Mouse (Mus musculus) testis, adult 2 months (tissue): ENCODE measurements around the gene Pik3c2g. TPM values are rescaled to one million over a fixed set of nuclear protein-coding genes. Genes with fewer than 3 reads are reported as not detected.
A peak's percentile ranks its signal among the peaks of the same experiment; 100 is the strongest.

ENCODE experiments used
- H3K27ac ChIP-seq: fragments of 200-500 bp; 2 replicates; pipeline ENCODE4 v1.5.1; 2012; ENCODE audit warnings: low read depth, low read length; ENCODE audit not compliant: control insufficient read depth, insufficient read depth
- H3K27me3 ChIP-seq: fragments of 200-500 bp; 2 replicates; pipeline ENCODE4 v1.6.1; 2012; ENCODE audit warnings: mild to moderate bottlenecking, low read length, moderate library complexity; ENCODE audit not compliant: control insufficient read depth, insufficient read depth
- H3K36me3 ChIP-seq: fragments of 200-500 bp; 2 replicates; pipeline ENCODE4 v1.6.1; 2012; ENCODE audit warnings: mild to moderate bottlenecking, low read length; ENCODE audit not compliant: control insufficient read depth, insufficient read depth
- H3K4me1 ChIP-seq: fragments of 200-500 bp; 2 replicates; pipeline ENCODE4 v1.6.1; 2012; ENCODE audit warnings: low read length; ENCODE audit not compliant: control insufficient read depth, insufficient read depth
- H3K4me3 ChIP-seq: fragments of 200-500 bp; 2 replicates; pipeline ENCODE4 v1.5.1; 2012; ENCODE audit warnings: low read depth, mild to moderate bottlenecking, low read length, moderate library complexity, mixed read lengths; ENCODE audit not compliant: control insufficient read depth
- CTCF ChIP-seq: fragments of 200-500 bp; IDR thresholded peaks from 2 replicates; pipeline ENCODE4 v1.5.1; 2012; ENCODE audit warnings: low read depth, mild to moderate bottlenecking, inconsistent platforms, low read length, moderate library complexity; ENCODE audit not compliant: control insufficient read depth, insufficient read depth, insufficient replicate concordance
- POLR2A ChIP-seq: fragments of 200-500 bp; IDR thresholded peaks from 2 replicates; pipeline ENCODE4 v1.6.1; 2012; ENCODE audit warnings: low read depth, mild to moderate bottlenecking, inconsistent platforms, low read length, moderate library complexity; ENCODE audit not compliant: control insufficient read depth
- polyA plus RNA-seq: library from polyadenylated mRNA; depleted of rRNA; stranded (reverse); fragments of >200 nt; gene quantifications from 2 replicates; pipeline ENCODE4 v1.2.3, GENCODE M21; 2012

Gene Pik3c2g
- polyA plus RNA-seq, 1 experiment: 0.35 TPM

- no peak overlapping the region for H3K27ac ChIP-seq
- H3K4me1 ChIP-seq: no peaks in the 10 kb centered on the region; the same call in none of the 2 replicates
- H3K4me3 ChIP-seq: no peak overlapping the region
- no peaks in the 10 kb centered on the region for H3K36me3 ChIP-seq
- TF ChIP-seq CTCF (no peak), POLR2A (no peak)
- H3K27me3 ChIP-seq: no peaks in the 10 kb centered on the region
Measured at GRCm38 (mm10) chr6:139587478-139587877, 457 bp downstream of the Pik3c2g start.

DNA sequence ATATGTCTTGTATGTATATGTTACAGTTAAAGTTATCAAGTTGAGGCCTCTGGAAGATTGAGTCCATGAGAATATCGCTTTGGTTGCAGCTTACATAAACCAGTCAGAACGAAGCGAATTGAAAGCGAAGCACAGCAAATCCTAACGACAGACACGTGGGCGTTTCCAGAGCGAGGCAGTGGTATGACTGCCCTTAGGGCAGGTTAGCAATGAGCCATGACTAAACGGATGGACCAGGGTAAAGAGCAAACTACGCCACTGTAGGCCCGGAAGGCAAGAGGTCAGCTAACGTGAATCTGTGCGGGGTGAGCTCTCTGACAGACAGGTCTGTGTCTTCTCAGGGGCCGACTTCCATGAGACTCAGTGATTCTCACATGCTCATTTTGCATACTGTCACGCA lies 1.4 kb downstream of the Pik3c2g start:
- Histone ChIP-seq H3K36me3 (no peaks in the 10 kb centered on the region), H3K27ac (no peak overlapping the region)
- TF ChIP-seq POLR2A (no peak), CTCF (no peak)

GRCm38 (mm10) chr6:139589291-139589690 lies 2.3 kb downstream of the Pik3c2g start:
- no peak overlapping the region for H3K4me3 ChIP-seq
- H3K4me1 ChIP-seq: no peaks in the 10 kb centered on the region; the same call in none of the 2 replicates
- H3K36me3 ChIP-seq: no peaks in the 10 kb centered on the region
- H3K27ac ChIP-seq: no peak overlapping the region
- H3K27me3 ChIP-seq: no peaks in the 10 kb centered on the region
- TF ChIP-seq POLR2A: no peak
- TF ChIP-seq CTCF: peak; percentile 55; the same call in 1 of the 2 replicates

More for the DNA sequence above, 1.4 kb downstream of the Pik3c2g start:
- H3K4me3 ChIP-seq: no peak overlapping the region
- H3K4me1 ChIP-seq: no peaks in the 10 kb centered on the region; the same call in none of the 2 replicates
- no peaks in the 10 kb centered on the region for H3K27me3 ChIP-seq

DNA sequence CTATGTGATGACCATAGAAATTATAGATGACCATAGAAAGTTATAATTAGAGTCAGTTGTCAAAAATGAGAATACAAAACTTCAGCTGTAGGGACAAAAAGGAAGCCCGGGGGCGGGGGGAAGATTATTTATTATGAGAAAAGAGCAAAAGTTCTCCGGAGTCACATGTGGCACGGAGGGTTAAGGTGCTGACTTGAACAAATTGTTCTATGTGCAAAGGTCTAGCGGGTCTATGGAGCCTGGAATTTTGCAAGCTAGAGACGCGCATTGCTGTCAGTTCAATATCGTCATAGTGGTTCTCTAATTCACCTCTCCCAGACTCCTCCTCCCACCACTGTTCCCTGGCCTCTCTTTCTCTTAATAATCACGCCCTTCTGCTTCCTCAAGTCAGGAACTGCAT lies 2.8 kb downstream of the Pik3c2g start:
- no peaks in the 10 kb centered on the region; the same call in none of the 2 replicates for H3K4me1 ChIP-seq
- no peaks in the 10 kb centered on the region for H3K27me3 ChIP-seq
- H3K4me3 ChIP-seq: no peak overlapping the region
- no peak overlapping the region for H3K27ac ChIP-seq
- no peaks in the 10 kb centered on the region for H3K36me3 ChIP-seq
- no peak for TF ChIP-seq POLR2A
- TF ChIP-seq CTCF: no peak

DNA sequence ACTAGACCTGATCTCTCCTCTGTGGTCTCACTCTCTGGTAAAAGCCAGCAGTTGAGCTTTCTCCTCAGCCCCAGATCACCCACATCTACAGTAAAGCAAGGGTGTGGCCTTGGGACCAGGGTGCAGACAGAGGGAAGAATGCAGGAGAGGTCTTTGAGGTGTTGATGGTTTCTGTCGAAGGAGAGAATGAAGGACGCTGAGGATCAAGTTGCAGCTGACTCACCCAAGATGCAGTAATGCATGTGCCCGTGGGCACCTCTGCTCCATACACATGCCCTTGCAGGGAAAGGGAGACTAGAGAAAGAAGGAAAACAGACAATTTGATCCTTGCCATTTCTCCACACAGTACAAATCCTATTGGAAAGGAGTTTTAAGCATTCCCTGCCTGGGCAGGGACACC lies 5.1 kb downstream of the Pik3c2g start:
- no peaks in the 10 kb centered on the region; the same call in none of the 2 replicates for H3K4me1 ChIP-seq
- H3K4me3 ChIP-seq: no peak overlapping the region
- no peak for TF ChIP-seq POLR2A
- no peak for TF ChIP-seq CTCF
- H3K27me3 ChIP-seq: no peaks in the 10 kb centered on the region
- no peaks in the 10 kb centered on the region for H3K36me3 ChIP-seq
- H3K27ac ChIP-seq: no peak overlapping the region

DNA sequence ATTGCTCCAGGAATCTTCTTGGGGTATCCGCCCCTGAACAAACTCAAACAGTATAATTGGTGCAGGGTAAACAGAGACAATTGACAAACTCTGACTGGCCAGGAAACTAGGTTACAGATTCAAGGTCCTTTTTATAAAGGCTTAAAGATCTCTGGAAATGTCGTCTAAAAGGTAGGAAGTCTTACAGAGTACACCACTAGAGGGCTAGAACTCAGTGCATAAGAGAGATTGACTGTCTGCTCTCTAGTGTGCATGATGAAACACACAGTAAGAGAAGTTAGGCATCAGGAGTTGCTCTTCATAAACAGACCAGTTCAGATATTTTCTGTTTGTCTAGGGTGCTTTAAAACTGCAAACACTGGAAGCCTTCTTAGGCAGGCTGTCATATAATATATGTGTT lies 9.4 kb downstream of the Pik3c2g start:
- Histone ChIP-seq H3K4me3 (no peak overlapping the region), H3K27me3 (no peaks in the 10 kb centered on the region), H3K36me3 (no peaks in the 10 kb centered on the region), H3K4me1 (no peaks in the 10 kb centered on the region), H3K27ac (no peak overlapping the region)
- no peak for TF ChIP-seq POLR2A
- TF ChIP-seq CTCF: no peak

GRCm38 (mm10) chr6:139599216-139599615 lies 12.2 kb downstream of the Pik3c2g start:
- no peak for TF ChIP-seq POLR2A
- no peak for TF ChIP-seq CTCF
- Histone ChIP-seq H3K36me3 (no peaks in the 10 kb centered on the region), H3K27ac (no peak overlapping the region)

DNA sequence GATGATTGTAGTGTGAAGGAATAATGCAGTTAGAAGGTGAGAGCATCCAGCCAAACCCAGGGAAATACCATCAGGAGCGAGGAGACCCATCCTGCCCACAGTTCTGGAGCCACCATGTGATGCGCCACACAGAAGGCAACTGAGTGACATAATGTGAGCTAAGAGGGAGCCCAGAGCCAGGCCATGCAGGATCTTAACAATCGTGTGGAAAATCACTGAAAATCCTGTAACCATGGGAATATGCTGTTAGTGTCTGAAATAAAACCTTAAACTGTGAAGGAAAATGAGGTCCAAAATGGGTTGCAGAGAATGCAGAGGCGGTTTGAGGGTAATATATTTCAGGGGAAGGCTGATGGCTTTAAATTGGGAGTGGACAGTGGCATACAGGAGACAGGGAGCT lies 31.8 kb downstream of the Pik3c2g start:
- no peak overlapping the region for H3K4me3 ChIP-seq
- H3K36me3 ChIP-seq: no peaks in the 10 kb centered on the region
- no peak for TF ChIP-seq POLR2A
- TF ChIP-seq CTCF: no peak
- no peaks in the 10 kb centered on the region for H3K27me3 ChIP-seq
- H3K27ac ChIP-seq: no peak overlapping the region
- H3K4me1 ChIP-seq: no peaks in the 10 kb centered on the region

More at GRCm38 (mm10) chr6:139599216-139599615, 12.2 kb downstream of the Pik3c2g start:
- H3K27me3 ChIP-seq: no peaks in the 10 kb centered on the region
- no peaks in the 10 kb centered on the region for H3K4me1 ChIP-seq
- no peak overlapping the region for H3K4me3 ChIP-seq
